Mouse (Mus musculus): ENCODE measurements around the gene Sidt1. TPM values are rescaled to one million over a fixed set of nuclear protein-coding genes. Genes with fewer than 3 reads are reported as not detected.

Gene Sidt1
- polyA plus RNA-seq, 1 experiment from 2014 or later = 0.29 TPM

GRCm38 (mm10) chr16:44226706-44227291 lies 106.2 kb downstream of the Sidt1 start:
- DNase-seq (ENCODE audit: low spot score) = no peak
- Histone ChIP-seq H3K4me3 (no peak overlapping the region), H3K36me3 (replicated peaks) (0 out of 2 replicates have a peak, but pooled peaks cover 3% of the 10 kb centered on the region), H3K27ac (replicated peaks) (no peak overlapping the region), H3K4me1 (no peaks in the 10 kb centered on the region), H3K9me3 (no peaks in the 10 kb centered on the region; the same call in 1 of the 2 replicates), H3K27me3 (replicated peaks; ENCODE audit: low read depth, poor library complexity, severe bottlenecking) (no peaks in the 10 kb centered on the region)
- WGBS = 91% methylated on average over 13 of the region's 13 CpGs

- 85% methylated on average over 6 of the region's 6 CpGs for WGBS
- DNase-seq (ENCODE audit: low spot score) = no peak
- H3K9me3 ChIP-seq = no peaks in the 10 kb centered on the region
- no peak overlapping the region for H3K4me3 ChIP-seq
- no peaks in the 10 kb centered on the region for H3K4me1 ChIP-seq
- no peaks in the 10 kb centered on the region for H3K27me3 ChIP-seq (replicated peaks; ENCODE audit: low read depth, poor library complexity, severe bottlenecking)
- H3K36me3 ChIP-seq (replicated peaks) = peaks cover 57% of the 10 kb centered on the region
- H3K27ac ChIP-seq (replicated peaks) = no peak overlapping the region
These were observed 111.5 kb downstream of the Sidt1 start for GRCm38 (mm10) chr16:44221463-44221862.

- H3K4me3 ChIP-seq = no peak overlapping the region
- no peak overlapping the region for H3K27ac ChIP-seq (replicated peaks)
- no peaks in the 10 kb centered on the region for H3K27me3 ChIP-seq (replicated peaks; ENCODE audit: low read depth, poor library complexity, severe bottlenecking)
- 96% methylated on average over 7 of the region's 7 CpGs for WGBS
- H3K4me1 ChIP-seq = no peaks in the 10 kb centered on the region
- peaks cover 99% of the 10 kb centered on the region for H3K36me3 ChIP-seq (replicated peaks)
- DNase-seq (ENCODE audit: low spot score) = no peak
- no peaks in the 10 kb centered on the region for H3K9me3 ChIP-seq
These were observed 116.6 kb downstream of the Sidt1 start for GRCm38 (mm10) chr16:44216417-44216816.

- Histone ChIP-seq H3K9me3 (no peaks in the 10 kb centered on the region), H3K4me1 (no peaks in the 10 kb centered on the region), H3K36me3 (replicated peaks) (peaks cover 97% of the 10 kb centered on the region), H3K4me3 (no peak overlapping the region), H3K27ac (replicated peaks) (no peak overlapping the region), H3K27me3 (replicated peaks; ENCODE audit: low read depth, poor library complexity, severe bottlenecking) (no peaks in the 10 kb centered on the region)
- DNase-seq (ENCODE audit: low spot score) = no peak
- 96% methylated on average over 9 of the region's 9 CpGs for WGBS
These were observed 117.5 kb downstream of the Sidt1 start for GRCm38 (mm10) chr16:44215513-44215912.

GRCm38 (mm10) chr16:44212703-44213102 lies 120.3 kb downstream of the Sidt1 start:
- Histone ChIP-seq H3K27me3 (replicated peaks; ENCODE audit: low read depth, poor library complexity, severe bottlenecking) (no peaks in the 10 kb centered on the region), H3K9me3 (no peaks in the 10 kb centered on the region), H3K4me3 (no peak overlapping the region), H3K36me3 (replicated peaks) (peaks cover 94% of the 10 kb centered on the region), H3K4me1 (0 out of 2 replicates have a peak, but pooled peaks cover 1% of the 10 kb centered on the region), H3K27ac (replicated peaks) (no peak overlapping the region)
- no peak for DNase-seq (ENCODE audit: low spot score)
- WGBS = 92% methylated on average over 7 of the region's 7 CpGs

GRCm38 (mm10) chr16:44211054-44211414 lies 122.0 kb downstream of the Sidt1 start:
- H3K4me1 ChIP-seq = peaks cover 9% of the 10 kb centered on the region
- WGBS = 83% methylated on average over 1 of the region's 1 CpGs
- H3K9me3 ChIP-seq = no peaks in the 10 kb centered on the region
- H3K36me3 ChIP-seq (replicated peaks) = peaks cover 94% of the 10 kb centered on the region
- H3K4me3 ChIP-seq = no peak overlapping the region
- no peak overlapping the region for H3K27ac ChIP-seq (replicated peaks)
- H3K27me3 ChIP-seq (replicated peaks; ENCODE audit: low read depth, poor library complexity, severe bottlenecking) = no peaks in the 10 kb centered on the region
- DNase-seq (ENCODE audit: low spot score) = no peak

- peaks cover 9% of the 10 kb centered on the region for H3K4me1 ChIP-seq
- DNase-seq (ENCODE audit: low spot score) = no peak
- H3K27me3 ChIP-seq (replicated peaks; ENCODE audit: low read depth, poor library complexity, severe bottlenecking) = no peaks in the 10 kb centered on the region
- no peak overlapping the region for H3K27ac ChIP-seq (replicated peaks)
- H3K9me3 ChIP-seq = no peaks in the 10 kb centered on the region
- WGBS = 83% methylated on average over 10 of the region's 10 CpGs
- no peak overlapping the region for H3K4me3 ChIP-seq
- H3K36me3 ChIP-seq (replicated peaks) = peaks cover 93% of the 10 kb centered on the region
These were observed 122.6 kb downstream of the Sidt1 start for GRCm38 (mm10) chr16:44210156-44211053.

GRCm38 (mm10) chr16:44205973-44206372 lies 127.0 kb downstream of the Sidt1 start:
- Histone ChIP-seq H3K27me3 (replicated peaks; ENCODE audit: low read depth, poor library complexity, severe bottlenecking) (no peaks in the 10 kb centered on the region), H3K27ac (replicated peaks) (no peak overlapping the region), H3K4me3 (no peak overlapping the region), H3K4me1 (peaks cover 9% of the 10 kb centered on the region), H3K9me3 (no peaks in the 10 kb centered on the region), H3K36me3 (replicated peaks) (peaks cover 82% of the 10 kb centered on the region)
- WGBS = 89% methylated on average over 8 of the region's 8 CpGs
- DNase-seq (ENCODE audit: low spot score) = no peak

GRCm38 (mm10) chr16:44204331-44204730 lies 128.7 kb downstream of the Sidt1 start:
- no peak overlapping the region for H3K4me3 ChIP-seq

GRCm38 (mm10) chr16:44200146-44200545 lies 132.8 kb downstream of the Sidt1 start:
- Histone ChIP-seq H3K36me3 (replicated peaks) (peaks cover 53% of the 10 kb centered on the region), H3K4me3 (no peak overlapping the region), H3K4me1 (no peaks in the 10 kb centered on the region), H3K9me3 (no peaks in the 10 kb centered on the region), H3K27me3 (replicated peaks; ENCODE audit: low read depth, poor library complexity, severe bottlenecking) (no peaks in the 10 kb centered on the region), H3K27ac (replicated peaks) (no peak overlapping the region)
- 96% methylated on average over 4 of the region's 4 CpGs for WGBS
- no peak for DNase-seq (ENCODE audit: low spot score)

More at GRCm38 (mm10) chr16:44204331-44204730, 128.7 kb downstream of the Sidt1 start:
- Histone ChIP-seq H3K27ac (replicated peaks) (no peak overlapping the region), H3K9me3 (no peaks in the 10 kb centered on the region), H3K36me3 (replicated peaks) (peaks cover 84% of the 10 kb centered on the region), H3K27me3 (replicated peaks; ENCODE audit: low read depth, poor library complexity, severe bottlenecking) (no peaks in the 10 kb centered on the region), H3K4me1 (peaks cover 9% of the 10 kb centered on the region)
- no peak for DNase-seq (ENCODE audit: low spot score)
- WGBS = 92% methylated on average over 6 of the region's 6 CpGs

GRCm38 (mm10) chr16:44199066-44199703 lies 133.8 kb downstream of the Sidt1 start:
- Histone ChIP-seq H3K36me3 (replicated peaks) (peaks cover 53% of the 10 kb centered on the region), H3K9me3 (no peaks in the 10 kb centered on the region), H3K27me3 (replicated peaks; ENCODE audit: low read depth, poor library complexity, severe bottlenecking) (no peaks in the 10 kb centered on the region), H3K27ac (replicated peaks) (no peak overlapping the region), H3K4me3 (no peak overlapping the region), H3K4me1 (no peaks in the 10 kb centered on the region)
- WGBS = 92% methylated on average over 14 of the region's 14 CpGs
- DNase-seq (ENCODE audit: low spot score) = no peak

GRCm38 (mm10) chr16:44190968-44191367 lies 142.0 kb downstream of the Sidt1 start:
- WGBS = 95% methylated on average over 2 of the region's 2 CpGs

More at GRCm38 (mm10) chr16:44190968-44191367, 142.0 kb downstream of the Sidt1 start:
- no peak overlapping the region for H3K27ac ChIP-seq (replicated peaks)
- H3K4me3 ChIP-seq = no peak overlapping the region
- H3K9me3 ChIP-seq = peaks cover 5% of the 10 kb centered on the region; the same call in 1 of the 2 replicates
- H3K27me3 ChIP-seq (replicated peaks; ENCODE audit: low read depth, poor library complexity, severe bottlenecking) = no peaks in the 10 kb centered on the region
- H3K36me3 ChIP-seq (replicated peaks) = peaks cover 14% of the 10 kb centered on the region
- no peaks in the 10 kb centered on the region for H3K4me1 ChIP-seq
- DNase-seq (ENCODE audit: low spot score) = no peak
